Mouse (Mus musculus) ES-Bruce4 (cell line): ENCODE results near the gene Kirrel3.

ENCODE experiments used
- CTCF ChIP-seq: IDR thresholded peaks from one replicate; pipeline ENCODE4 v1.8.1; 2011; ENCODE audit warnings: low read depth, low read length
- POLR2A ChIP-seq: IDR thresholded peaks from one replicate; pipeline ENCODE4 v1.8.1; 2011; ENCODE audit warnings: low read length; ENCODE audit not compliant: insufficient read depth

- TF ChIP-seq POLR2A (no peak), CTCF (no peak)
Measured at GRCm38 (mm10) chr9:34884942-34885341, 399.2 kb downstream of the Kirrel3 start.
